Mouse (Mus musculus) spleen, postnatal 4 days (tissue): ENCODE measurements around the gene Chpf.
A peak's percentile ranks its signal among the peaks of the same experiment; 100 is the strongest.

Experiments used
- DNase-seq, 2 experiments: peaks; one replicate each; pipeline ENCODE4 v3.0.0; 2022; ENCODE audit warnings: low spot score in 2 of 2

Gene Chpf

GRCm38 (mm10) chr1:75478916-75479634 lies at the start of gene Chpf, which contains the start of gene Tmem198:
Chpf (minus strand) TSS chr1:75479307.
Tmem198 (plus strand) TSS chr1:75479532.
- peak; percentile 86 to 93 for DNase-seq

DNA sequence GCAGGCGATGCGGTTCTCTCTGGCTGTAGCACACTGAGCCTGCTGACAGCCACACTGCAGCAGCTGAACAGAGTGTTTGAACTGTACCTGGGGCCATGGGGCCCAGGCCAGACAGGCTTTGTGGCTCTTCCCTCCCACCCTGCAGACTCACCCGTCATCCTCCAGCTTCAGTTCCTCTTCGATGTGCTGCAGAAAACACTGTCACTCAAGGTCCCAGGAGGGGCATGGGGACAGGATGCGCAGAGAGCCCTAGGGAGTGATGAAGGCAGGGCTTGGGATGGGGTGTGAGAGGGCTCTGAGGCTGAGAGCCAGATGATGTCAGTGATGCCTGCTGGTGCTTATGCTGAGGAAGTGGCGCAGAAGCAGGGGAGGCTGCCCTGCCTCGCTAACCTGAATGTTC lies 45.6 kb upstream of the Chpf start:
- peak in 1 of 2 experiments; percentile 48 for DNase-seq

DNA sequence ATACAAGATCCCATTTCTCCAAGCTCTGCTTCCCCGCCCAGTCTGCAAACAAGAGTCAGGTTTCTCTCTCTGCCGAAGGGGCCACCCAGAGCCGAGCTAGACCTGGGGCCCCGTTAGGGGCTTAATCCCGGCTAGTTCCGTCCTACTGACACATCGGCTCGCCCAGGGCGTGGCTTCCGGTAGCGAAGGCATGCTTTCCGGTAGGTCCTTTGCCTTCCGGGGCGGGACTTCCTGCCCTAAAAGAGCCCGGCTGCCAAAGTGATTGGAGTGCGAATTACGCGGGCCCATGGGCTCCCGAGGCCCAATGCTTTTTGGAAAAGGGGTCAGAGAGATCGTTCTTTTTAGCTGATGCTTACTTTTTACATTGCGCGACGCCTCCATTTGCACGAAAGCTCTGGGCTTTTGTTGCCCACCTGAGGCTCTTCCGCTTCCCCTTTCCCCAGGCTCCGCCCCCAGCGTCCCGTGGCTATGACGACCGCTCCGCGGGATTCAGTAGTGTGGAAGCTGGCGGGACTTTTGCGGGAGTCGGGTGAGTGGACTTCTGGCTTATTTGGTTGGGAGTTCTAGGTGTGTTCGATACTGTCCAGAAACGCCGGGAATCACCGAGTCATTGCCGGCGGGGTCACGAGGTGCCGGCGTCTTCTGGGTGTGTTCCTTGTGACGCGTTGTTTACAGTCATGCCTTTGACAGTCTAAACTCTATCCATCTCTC lies 42.4 kb upstream of the Chpf start, which contains the start of gene Stk11ip:
Gene Stk11ip, plus strand, starts transcription at position 209 of the 711 bp plus-strand sequence.
- peak; percentile 87 to 94 for DNase-seq

GRCm38 (mm10) chr1:75519576-75519975 lies 40.5 kb upstream of the Chpf start:
- no peak for DNase-seq

- DNase-seq: no peak
These were observed 39.3 kb upstream of the Chpf start for GRCm38 (mm10) chr1:75518427-75518826.

GRCm38 (mm10) chr1:75517984-75518383 lies 38.9 kb upstream of the Chpf start:
- no peak for DNase-seq

- DNase-seq: no peak
These were observed 37.7 kb upstream of the Chpf start for GRCm38 (mm10) chr1:75516703-75517380.

- DNase-seq: no peak
These were observed 33.4 kb upstream of the Chpf start for GRCm38 (mm10) chr1:75512550-75512949.

DNA sequence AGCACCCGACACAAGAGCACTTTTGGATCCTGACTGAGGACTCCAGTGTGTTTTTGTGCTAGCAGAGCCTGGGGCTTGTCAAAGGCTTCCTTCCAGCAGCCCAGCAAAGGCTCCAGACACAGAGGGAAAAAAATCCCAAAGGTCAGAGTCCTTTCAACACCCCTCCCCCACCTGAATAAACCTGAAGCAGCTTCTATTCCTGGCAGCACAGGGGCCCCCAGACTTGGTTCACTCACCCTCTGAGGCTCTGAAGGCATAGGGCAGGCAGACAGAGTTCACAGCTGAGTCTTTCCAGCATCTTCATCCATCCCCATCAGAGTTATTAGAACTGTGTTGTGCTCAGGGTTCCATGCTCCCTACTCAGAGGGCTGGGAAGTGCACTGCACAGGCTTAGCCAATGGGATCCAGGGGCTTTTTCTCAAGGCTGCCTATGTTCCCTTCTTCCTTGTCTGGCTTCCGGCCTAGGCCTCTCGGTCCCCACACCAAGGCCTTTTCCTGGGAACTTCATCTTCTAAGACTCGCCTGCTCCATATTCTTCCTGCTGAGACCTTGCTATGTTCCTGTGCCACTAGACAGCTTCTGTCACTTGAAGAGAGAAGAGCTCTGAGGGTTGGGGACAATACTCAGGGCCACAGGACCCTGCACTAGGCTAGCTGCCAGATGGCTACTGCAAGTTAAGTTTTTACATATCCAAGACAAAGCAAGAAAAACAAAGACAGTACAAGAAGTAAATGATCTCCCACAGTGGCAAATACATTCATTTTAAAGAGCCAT lies 32.5 kb upstream of the Chpf start:
- DNase-seq: no peak

GRCm38 (mm10) chr1:75510154-75510553 lies 31.0 kb upstream of the Chpf start:
- no peak for DNase-seq

DNA sequence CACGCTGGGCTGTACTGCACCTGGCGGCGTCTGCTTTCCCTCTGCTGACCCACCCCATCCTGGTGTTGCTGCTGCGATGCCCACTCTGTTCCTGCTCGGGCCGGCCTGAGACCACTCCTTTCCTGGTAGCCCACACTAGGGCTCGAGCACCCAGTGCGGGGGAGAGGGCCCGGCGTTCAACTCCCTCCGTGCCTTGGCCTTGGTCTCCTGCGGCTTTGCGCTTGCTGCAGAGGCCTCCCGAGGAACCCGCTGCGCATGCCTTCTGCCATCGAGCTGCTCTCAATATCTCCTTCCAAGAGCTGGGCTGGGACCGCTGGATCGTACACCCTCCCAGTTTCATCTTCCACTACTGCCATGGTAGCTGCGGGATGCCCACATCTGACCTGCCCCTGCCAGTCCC lies 30.5 kb upstream of the Chpf start:
- DNase-seq: no peak

DNA sequence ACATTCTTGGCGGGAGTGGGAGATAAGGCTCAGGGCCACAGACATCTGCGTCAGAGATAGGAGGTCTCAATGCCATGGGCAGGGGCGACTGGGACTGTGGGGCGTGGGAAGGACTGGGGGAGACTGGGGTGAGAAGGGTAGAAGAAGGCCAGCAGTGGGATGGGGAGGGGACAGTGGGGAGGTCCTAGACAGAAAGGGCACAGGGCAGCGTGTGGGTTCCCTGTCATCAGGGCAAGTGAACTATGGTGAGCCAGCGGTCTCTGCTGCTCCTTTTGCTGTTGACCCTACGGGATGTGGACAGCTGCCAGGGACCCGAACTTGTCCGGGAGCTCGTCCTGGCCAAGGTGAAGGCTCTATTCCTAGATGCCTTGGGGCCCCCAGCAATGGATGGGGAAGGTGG lies 27.9 kb upstream of the Chpf start, which contains the start of gene Inha:
Gene Inha, plus strand, starts transcription at position 72 of the 400 bp plus-strand sequence.
- peak in 1 of 2 experiments; percentile 60 for DNase-seq

DNA sequence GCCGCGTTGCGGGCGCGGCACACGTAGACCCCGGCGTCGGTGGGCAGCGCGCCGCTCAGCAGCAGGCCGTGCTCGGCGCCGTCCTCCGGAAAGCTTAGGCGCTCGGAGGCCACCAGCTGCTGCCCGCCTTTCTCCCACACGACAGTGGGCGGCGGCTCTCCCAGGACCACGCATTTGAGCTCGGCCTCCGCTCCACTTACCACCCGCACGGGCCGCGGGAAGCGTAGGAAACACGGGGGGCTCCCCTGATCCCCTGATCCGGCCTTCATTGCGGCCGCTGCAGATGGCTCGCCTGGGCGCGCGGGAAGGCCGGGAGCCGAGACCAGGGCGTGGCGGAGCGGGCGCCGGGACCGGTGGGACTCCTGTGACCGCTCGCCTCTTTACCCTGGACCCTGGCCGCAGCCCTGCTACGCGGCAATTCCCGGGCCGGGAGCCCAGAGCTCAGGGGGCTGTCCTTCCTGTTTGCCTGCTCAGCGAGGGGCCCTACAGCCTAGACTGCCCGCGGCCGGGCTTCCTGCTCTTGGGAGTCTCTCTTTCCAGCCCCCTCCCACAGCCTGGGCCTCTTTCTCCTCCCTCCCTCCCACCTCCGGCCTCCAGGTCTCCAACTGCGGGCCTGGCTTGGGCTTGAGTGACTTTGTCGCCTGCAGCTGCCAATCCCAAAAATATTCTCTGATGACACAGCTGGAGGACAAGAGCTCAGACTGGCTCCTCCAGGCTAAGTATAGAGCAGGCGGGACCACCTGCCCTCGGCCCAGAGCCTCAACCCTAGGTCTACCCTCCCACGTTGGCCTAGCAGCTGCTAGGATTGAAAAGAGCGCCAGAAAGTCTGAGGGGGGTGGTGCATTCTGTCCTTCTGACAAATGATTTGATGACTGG lies 27.1 kb upstream of the Chpf start, which contains the start of gene Obsl1:
Gene Obsl1, minus strand, starts transcription at position 497 of the 876 bp plus-strand sequence.
- peak in 1 of 2 experiments; percentile 64 for DNase-seq

GRCm38 (mm10) chr1:75505159-75505955 lies 26.2 kb upstream of the Chpf start:
- DNase-seq: no peak

DNA sequence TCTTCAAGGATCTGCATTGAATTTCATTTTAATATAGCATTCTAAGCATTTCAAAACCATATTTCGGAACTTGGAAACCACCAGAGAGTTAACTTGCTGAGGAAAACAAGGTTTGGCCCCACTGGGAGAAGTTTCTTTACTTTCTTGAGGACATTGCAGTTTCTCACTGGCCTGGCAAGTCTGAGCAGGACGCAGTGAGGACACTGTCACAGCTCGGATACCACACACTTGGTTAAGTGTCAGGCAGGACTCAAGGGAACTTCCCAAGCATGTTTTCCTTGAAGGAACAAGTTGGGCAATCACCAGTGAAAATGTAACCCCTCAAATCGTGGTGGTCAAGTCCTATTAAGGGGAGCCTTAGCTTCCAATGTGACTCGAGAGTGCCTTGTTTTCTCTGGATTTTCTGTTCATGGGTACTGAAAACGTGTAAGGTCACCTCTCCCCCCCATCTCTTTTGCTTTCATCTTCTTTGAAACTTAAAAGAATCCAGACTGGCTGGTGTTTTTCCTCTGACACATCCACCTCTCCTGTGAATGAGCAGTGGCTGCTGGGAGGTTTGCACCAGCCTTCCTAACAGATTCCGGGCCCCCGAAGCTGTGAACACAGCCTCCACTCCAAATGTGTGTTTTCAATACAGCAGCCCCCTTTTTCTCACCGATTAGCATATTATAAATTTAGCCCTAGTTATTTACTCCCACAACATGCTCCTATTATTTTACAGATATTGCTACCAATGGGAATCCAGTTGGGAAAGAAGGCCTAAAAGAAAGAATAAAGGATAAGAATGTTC lies 25.3 kb upstream of the Chpf start:
- DNase-seq: no peak

- DNase-seq: no peak
These were observed 24.5 kb upstream of the Chpf start for GRCm38 (mm10) chr1:75503651-75503980.

- DNase-seq: peak in 1 of 2 experiments; percentile 59
These were observed 24.0 kb upstream of the Chpf start for GRCm38 (mm10) chr1:75502945-75503650.

DNA sequence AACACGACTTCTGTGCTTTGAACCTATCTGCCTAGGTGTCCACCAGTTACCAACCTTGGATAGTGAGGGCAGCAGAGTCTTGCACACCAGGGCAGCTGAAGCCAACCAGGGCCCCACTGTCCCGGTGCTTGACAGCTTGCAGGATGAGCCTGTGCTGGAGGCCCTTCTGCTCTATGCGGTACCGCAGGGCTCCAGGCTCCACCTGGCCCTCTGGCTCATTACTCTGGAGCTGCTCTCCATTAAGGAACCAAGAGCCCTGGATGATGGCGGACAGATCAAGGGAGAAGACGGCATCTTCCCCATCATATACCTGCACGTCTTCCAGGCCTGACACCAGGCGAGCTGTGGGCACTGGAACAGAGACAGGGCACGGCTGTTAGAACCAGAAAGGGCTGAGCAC lies 22.8 kb upstream of the Chpf start:
- peak in 1 of 2 experiments; percentile 60 for DNase-seq
